Mouse (Mus musculus) brain, embryonic 14.5 days (tissue): ENCODE measurements around the gene Gpc2. TPM values are rescaled to one million over a fixed set of nuclear protein-coding genes. Genes with fewer than 3 reads are reported as not detected.
A peak's percentile ranks its signal among the peaks of the same experiment; 100 is the strongest.

ENCODE experiments used
- DNase-seq: peaks from one replicate; pipeline ENCODE4 v3.0.0-alpha.2; 2011; ENCODE audit warnings: low read depth
- CTCF ChIP-seq: fragments of 200-500 bp; IDR thresholded peaks from 2 replicates; pipeline ENCODE4 v1.5.1; 2012; ENCODE audit warnings: inconsistent platforms, mild to moderate bottlenecking, moderate library complexity, borderline replicate concordance; ENCODE audit not compliant: insufficient read depth, insufficient read length; ENCODE audit errors: extremely low read depth
- POLR2A ChIP-seq: fragments of 200-500 bp; IDR thresholded peaks from 2 replicates; pipeline ENCODE4 v1.6.1; 2012; ENCODE audit warnings: mild to moderate bottlenecking, inconsistent platforms, borderline replicate concordance; ENCODE audit not compliant: poor library complexity, insufficient read depth, insufficient read length, severe bottlenecking; ENCODE audit errors: extremely low read depth
- polyA plus RNA-seq: library from polyadenylated mRNA; depleted of rRNA; stranded (reverse); fragments of >200 nt; gene quantifications from 2 replicates; pipeline ENCODE4 v1.2.3, GENCODE M21; 2012

Gene Gpc2
- polyA plus RNA-seq, 1 experiment: 564 TPM

DNA sequence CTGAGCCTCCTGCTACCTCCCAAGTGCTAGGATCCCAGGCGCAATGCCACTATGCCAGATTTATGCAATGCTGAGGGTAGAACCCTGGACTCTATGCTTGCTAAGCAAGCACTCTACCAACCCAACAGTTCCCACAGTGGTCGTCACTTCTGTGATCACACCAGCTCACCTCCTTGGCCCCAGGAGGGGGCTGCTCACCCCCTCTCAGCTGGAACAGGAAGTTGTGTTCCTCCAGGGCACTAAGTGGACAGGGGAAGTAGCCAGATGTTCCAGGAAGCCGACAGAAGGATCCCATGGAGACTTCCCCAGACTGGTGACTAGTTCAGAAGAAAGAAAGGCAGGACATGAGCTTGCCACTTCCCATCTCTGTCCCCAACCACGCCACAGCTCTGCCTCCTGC, 17.8 kb downstream of the Gpc2 start:
- TF ChIP-seq POLR2A (no peak), CTCF (no peak)

DNA sequence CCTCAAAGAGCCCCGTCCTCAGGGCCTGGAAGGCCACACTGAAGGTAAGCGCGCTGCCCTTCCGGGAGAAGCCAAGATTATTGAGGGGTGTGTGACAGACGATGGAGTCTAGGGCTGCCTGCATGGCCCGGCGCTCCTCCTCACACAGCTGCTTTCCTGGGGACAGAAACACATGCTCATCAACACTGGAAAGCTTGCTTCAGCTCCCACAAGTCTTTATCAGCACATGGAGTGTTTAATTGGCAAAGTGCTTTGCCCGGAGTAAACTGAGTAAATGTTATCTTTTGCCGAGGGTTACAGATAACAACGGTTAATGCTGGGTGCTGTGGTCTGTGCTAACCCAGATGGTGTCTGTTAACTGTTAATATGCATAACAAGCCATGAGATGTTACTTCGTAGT, 19.0 kb downstream of the Gpc2 start:
- TF ChIP-seq CTCF (no peak), POLR2A (no peak)

More for the DNA sequence above, 17.8 kb downstream of the Gpc2 start:
- DNase-seq: no peak

DNA sequence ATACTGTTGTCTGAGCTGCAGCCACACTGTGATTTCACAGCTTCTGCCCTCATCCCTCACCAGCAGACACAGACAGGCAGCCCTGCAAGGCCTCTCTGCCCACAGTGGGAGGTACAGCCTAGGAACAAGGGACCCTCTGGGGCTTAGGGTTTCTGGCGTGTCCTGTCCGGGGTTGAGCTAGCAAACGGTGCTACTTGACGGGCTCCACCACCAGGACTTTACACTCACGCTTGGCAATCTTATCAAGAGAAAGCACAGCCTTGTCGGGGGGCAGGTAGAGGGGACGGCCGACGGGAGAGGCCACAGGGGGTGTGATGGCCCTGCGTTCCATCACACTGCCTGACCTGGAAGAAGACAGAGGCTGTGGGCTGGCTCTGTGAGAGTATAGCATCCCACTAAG, 19.8 kb downstream of the Gpc2 start:
- TF ChIP-seq POLR2A: no peak
- TF ChIP-seq CTCF: no peak

More for the DNA sequence above, 19.0 kb downstream of the Gpc2 start:
- DNase-seq: no peak

DNA sequence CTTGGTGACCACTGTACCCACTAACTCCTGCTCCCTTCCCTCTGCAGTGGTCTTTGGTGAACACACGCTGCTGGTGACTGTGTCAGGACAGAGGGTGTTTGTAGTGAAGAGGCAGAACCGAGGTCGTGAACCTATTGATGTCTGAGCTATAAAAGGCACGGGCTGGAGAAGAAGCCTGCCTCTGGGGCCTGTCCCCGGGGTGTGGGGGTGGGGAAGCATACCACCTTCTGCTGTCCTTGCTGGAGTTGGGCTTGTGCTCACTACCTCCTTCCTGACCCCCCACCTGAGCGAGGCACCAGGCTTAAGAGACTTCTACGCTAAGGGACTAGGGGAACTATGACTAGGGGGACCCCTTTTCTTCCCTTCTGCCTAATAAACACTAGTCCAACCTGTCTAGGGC, 20.8 kb downstream of the Gpc2 start:
- no peak for TF ChIP-seq CTCF
- no peak for TF ChIP-seq POLR2A
- no peak for DNase-seq

More for the DNA sequence above, 19.8 kb downstream of the Gpc2 start:
- DNase-seq: no peak

DNA sequence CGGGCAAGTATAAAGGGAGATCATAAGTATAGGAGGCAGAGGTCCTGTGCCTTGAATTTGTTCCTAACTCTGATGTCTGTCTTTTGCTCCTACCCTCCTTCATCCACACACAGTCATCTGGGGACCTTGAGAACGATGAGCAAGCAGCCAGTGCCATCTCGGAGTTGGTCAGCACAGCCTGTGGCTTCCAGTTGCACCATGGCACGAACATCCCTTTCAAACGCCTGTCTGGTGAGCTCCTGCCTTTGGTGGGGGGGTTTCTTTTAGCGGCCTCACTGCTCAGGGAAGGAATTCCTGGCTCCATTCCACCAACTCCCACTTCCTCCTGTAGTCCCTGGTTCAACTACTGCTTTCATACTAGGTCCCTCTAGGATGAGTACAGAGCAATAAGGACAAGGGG, 21.3 kb downstream of the Gpc2 start:
- TF ChIP-seq CTCF (no peak), POLR2A (no peak)
- DNase-seq: no peak

DNA sequence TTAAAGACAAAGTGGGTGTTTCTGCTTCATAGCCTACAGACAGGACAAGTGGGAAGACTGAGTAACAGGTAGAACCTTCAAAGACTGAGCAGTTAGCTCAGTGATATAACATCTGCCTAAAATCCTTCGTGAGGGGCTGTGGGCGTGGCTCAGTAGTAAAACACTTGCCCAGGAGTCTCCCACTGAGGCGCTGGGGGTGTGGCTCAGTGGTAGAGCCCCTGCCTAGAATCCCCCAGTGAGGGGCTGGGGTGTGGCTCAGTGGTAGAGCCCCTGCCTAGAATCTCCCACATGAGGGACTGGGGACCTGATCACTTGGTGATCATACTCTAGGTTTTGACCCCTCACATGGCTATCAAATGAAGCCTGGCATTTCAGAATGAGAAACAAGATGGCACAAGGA, 21.7 kb downstream of the Gpc2 start:
- no peak for DNase-seq
- TF ChIP-seq POLR2A: no peak
- TF ChIP-seq CTCF: no peak

DNA sequence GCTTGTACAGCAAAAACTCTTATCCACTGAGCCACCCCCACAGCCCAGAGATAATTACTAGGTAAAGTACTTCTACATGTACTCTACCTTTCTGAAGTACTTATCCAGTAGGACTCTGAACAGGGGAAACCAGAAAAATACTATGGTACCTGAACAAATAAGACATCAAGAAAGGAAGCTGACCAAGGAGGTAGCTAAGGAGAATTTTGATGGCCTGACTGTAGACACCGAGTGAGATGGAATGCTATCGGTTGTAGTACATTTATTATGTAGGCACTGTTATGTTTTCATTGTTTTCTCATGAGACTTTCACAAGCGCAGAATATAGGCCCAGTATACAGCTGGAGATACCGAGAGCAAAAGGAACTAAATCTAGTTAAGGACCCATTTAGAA, 22.2 kb downstream of the Gpc2 start:
- TF ChIP-seq POLR2A: no peak
- TF ChIP-seq CTCF: no peak
- no peak for DNase-seq

DNA sequence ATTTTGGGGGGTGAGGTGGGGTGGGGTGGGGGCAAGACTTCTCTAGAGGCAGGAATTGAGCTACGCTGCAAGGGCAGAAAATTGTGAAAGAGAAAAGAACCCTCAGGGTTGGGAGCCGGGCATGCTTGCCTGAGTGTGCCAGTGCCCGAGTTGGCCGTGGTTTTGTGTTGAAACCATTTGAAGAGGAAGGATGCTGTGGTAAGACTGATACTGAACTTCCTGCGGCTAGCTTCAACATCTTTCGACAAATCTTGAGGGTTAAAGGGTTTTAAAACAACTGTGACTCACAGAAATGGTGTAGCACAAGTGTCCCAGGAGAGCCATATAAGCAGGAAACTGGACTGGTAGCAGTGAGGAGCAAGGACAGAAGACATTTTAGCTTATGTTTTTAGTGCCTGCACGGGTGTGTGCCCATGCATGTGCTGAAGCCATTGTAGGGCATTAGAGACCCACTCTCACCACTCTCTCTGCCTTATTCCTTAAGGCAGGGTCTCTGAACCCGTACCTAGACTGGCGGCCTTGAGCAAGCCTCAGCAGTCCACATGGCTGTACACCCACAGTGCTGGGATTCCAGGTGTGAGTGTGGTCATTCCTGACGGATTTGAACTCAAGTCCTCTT, 22.7 kb downstream of the Gpc2 start:
- TF ChIP-seq POLR2A: no peak
- TF ChIP-seq CTCF: no peak
- no peak for DNase-seq

DNA sequence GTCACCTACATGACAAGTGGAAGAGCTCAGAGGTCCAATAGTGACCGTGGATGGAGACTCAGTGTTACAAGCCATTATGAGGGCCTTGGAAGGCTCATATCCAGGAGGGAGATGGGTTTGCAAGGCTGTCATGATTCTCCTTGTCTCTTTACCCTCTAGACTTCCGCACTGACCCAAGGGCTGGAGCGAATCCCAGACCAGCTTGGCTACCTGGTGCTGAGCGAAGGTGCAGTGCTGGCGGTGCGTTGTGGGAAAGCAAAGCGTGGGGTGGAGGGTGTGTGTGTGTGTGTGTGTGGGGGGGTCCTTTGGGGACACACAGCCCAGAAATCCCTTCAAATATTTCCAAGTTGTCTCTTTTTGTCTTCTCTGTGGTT, 23.7 kb downstream of the Gpc2 start:
- DNase-seq: no peak
- no peak for TF ChIP-seq POLR2A
- no peak for TF ChIP-seq CTCF

DNA sequence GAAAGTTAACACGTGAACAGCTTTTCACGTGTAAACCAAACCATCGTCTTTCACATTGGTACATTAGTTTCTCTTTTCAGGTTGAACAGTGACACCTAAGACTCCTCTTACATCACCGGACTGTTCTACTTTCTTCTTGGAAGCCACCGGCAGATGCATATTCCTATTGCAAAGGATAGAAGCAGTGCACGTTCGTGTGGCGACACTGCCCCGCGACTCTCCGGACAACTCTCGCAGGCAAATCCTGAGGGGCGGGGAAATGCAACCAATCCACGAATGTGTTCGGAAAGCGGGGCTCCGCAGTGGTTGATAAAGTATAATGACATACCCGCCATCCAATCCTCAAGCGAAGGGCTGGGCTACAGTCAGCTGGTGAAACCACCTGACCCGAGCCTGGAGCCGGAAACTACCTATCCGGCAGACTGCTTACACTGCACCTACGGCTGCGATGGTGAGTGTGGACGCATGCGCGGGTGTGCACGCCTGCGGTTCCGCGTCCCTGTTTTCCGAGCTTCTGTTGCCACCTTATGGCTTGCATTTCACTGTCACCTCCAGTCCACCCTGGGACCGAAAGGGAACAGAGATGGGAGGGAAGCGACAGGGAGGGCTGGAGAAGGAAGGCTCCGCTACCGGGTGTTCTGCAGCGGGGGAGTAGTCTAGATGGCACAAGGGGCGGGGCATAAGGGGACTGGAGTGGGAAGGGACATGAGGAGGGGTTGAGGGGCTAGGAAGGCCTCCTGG, 24.3 kb downstream of the Gpc2 start, which contains the start of gene Lamtor4:
Gene Lamtor4 (plus strand): TSS at position 130 of the 741 bp plus-strand sequence.
- DNase-seq: peak; percentile 99
- TF ChIP-seq CTCF: peak; percentile 17; the same call in 1 of the 2 replicates
- TF ChIP-seq POLR2A: peak; percentile 28; the same call in 1 of the 2 replicates

DNA sequence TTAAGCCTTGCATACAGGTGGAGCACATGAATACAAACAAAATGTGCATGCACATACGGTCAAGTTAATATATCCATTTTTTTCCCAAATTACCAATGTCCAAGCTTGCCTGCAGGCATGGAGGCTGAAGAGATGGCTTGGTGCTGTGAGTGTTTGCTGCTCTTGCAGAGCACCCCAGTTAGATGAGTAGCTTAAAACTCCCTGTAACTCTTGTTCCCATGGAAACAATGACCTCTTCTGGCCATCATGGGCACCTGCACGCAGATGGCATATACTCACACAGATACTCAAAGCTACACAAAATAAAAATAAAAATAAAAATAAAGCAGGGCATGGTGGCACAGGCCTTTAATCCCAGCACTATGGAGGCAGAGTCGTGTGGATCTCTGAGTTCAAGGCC, 26.7 kb downstream of the Gpc2 start:
- DNase-seq: no peak
- TF ChIP-seq CTCF: no peak
- no peak for TF ChIP-seq POLR2A

DNA sequence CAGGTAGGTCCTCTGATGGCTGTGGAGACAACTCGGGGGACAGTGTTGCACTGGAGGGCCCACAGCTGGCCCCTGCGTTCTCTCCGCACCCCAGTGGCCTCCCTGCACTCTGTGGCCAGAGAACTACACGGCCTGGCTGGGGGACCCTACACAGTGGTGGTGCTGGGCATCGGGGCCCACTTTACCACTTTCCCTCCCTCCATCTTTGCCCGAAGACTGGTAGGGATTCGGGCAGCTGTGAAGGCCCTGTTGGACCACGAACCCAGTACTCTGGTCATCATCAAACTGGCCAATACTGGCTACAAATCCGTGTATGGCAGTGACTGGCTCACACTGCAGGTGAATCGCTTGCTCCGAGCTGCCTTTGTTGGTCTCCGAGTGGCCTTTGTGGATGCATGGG, 28.7 kb downstream of the Gpc2 start:
- no peak for TF ChIP-seq CTCF
- TF ChIP-seq POLR2A: no peak
- DNase-seq: no peak

DNA sequence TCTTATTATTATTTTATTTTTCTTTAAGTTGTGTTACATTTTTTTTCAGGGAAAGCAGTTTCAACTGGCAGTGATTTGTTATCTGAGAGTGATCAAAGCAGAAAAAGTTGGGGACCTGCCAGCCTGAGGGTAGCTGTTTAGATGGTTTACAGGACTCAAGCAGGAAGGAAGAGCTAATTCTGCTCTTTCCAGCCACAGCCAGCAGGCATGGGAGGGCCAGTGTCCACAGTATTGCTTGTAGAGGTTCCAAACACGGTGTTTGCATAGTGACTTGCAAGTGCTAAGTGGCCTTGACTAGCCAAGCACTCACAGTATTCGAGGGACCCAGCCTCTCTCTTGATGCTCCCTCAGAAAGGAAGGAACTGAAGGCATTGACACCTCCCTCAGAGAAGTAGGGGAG, 38.3 kb downstream of the Gpc2 start:
- no peak for TF ChIP-seq POLR2A
- TF ChIP-seq CTCF: no peak
- no peak for DNase-seq
